Mouse (Mus musculus) CH12.LX (cell line): ENCODE results near the gene Acsl3. TPM values are rescaled to one million over a fixed set of nuclear protein-coding genes. Genes with fewer than 3 reads are reported as not detected.

Source experiments
- DNase-seq: peaks from one replicate; pipeline ENCODE4 v3.0.0-alpha.2; 2013; ENCODE audit errors: extremely low read depth
- H3K27ac ChIP-seq: 2 replicates; pipeline ENCODE4 v1.5.1; 2012; ENCODE audit warnings: low read depth, mild to moderate bottlenecking, control low read depth, moderate library complexity; ENCODE audit not compliant: insufficient read depth
- H3K27me3 ChIP-seq: replicated peaks from 2 replicates; pipeline ENCODE3; 2012; ENCODE audit warnings: inconsistent platforms
- H3K36me3 ChIP-seq, 2 experiments: replicated peaks in 1 of 2; 2 replicates each; pipeline versions ENCODE3 to v1.6.1; 2012; ENCODE audit warnings: inconsistent platforms in 1 of 2, low read length in 1 of 2, mild to moderate bottlenecking in 1 of 2, mixed read lengths in 1 of 2, moderate library complexity in 1 of 2; ENCODE audit not compliant: control insufficient read depth in 1 of 2, insufficient read depth in 1 of 2
- H3K4me1 ChIP-seq, 2 experiments: 2 replicates each; pipeline ENCODE4 v1.6.1; 2012; ENCODE audit warnings: inconsistent platforms in 1 of 2, moderate library complexity in 1 of 2; ENCODE audit not compliant: insufficient read depth in 2 of 2, control insufficient read depth in 1 of 2
- H3K4me2 ChIP-seq: 2 replicates; pipeline ENCODE4 v1.6.1; 2012; ENCODE audit warnings: low read depth, mild to moderate bottlenecking, control low read depth; ENCODE audit not compliant: poor library complexity, insufficient read depth, severe bottlenecking
- H3K4me3 ChIP-seq, 3 experiments: fragments of 150-350 bp in 1 of 3; sonication (generic) in 1 of 3; replicated peaks in 1 of 3; 2 replicates each; pipeline versions ENCODE3 to v1.5.1; 2011 to 2012; ENCODE audit warnings: low read depth in 2 of 3, low read length in 2 of 3, mild to moderate bottlenecking in 2 of 3, moderate library complexity in 2 of 3, control low read depth in 1 of 3, improper control_type of control experiment in 1 of 3, inconsistent platforms in 1 of 3, mixed read lengths in 1 of 3; ENCODE audit not compliant: poor library complexity in 1 of 3
- H3K79me2 ChIP-seq: replicated peaks from 2 replicates; pipeline ENCODE4 v1.6.1; 2012; ENCODE audit warnings: mild to moderate bottlenecking, moderate library complexity; ENCODE audit not compliant: control insufficient read depth, poor library complexity, insufficient read depth, severe bottlenecking; ENCODE audit errors: extremely low read depth
- H3K9ac ChIP-seq: 2 replicates; pipeline ENCODE4 v1.6.1; 2012; ENCODE audit warnings: low read depth, mild to moderate bottlenecking, control low read depth, moderate library complexity; ENCODE audit not compliant: insufficient read depth
- H3K9me3 ChIP-seq: replicated peaks from 2 replicates; pipeline ENCODE3; 2012; ENCODE audit warnings: low read length, inconsistent platforms, mixed read lengths
- BHLHE40 ChIP-seq: IDR thresholded peaks from 2 replicates; pipeline ENCODE4 v1.6.1; 2011; ENCODE audit warnings: mild to moderate bottlenecking, low read depth, low read length, improper control_type of control experiment
- E2F4 ChIP-seq: IDR thresholded peaks from 2 replicates; pipeline ENCODE4 v1.6.1; 2011; ENCODE audit warnings: low read depth, low read length, improper control_type of control experiment; ENCODE audit not compliant: insufficient replicate concordance
- ELF1 ChIP-seq: IDR thresholded peaks from 2 replicates; pipeline ENCODE4 v1.6.1; 2014; ENCODE audit warnings: low read depth, mild to moderate bottlenecking, inconsistent platforms, low read length, improper control_type of control experiment
- EP300 ChIP-seq: IDR thresholded peaks from 2 replicates; pipeline ENCODE4 v1.6.1; 2011; ENCODE audit warnings: low read length, improper control_type of control experiment
- GABPA ChIP-seq: IDR thresholded peaks from 2 replicates; pipeline ENCODE4 v1.6.1; 2012; ENCODE audit warnings: low read depth, low read length, improper control_type of control experiment, inconsistent platforms; ENCODE audit not compliant: insufficient replicate concordance
- MAFK ChIP-seq: IDR thresholded peaks from 2 replicates; pipeline ENCODE4 v1.6.1; 2011; ENCODE audit warnings: low read length, improper control_type of control experiment; ENCODE audit not compliant: insufficient replicate concordance
- MAX ChIP-seq: IDR thresholded peaks from 2 replicates; pipeline ENCODE4 v1.6.1; 2011; ENCODE audit warnings: low read length, improper control_type of control experiment
- MAZ ChIP-seq: IDR thresholded peaks from 2 replicates; pipeline ENCODE4 v1.6.1; 2012; ENCODE audit warnings: low read depth, mild to moderate bottlenecking, inconsistent platforms, low read length, improper control_type of control experiment, moderate library complexity
- MEF2A ChIP-seq: IDR thresholded peaks from 2 replicates; pipeline ENCODE4 v1.6.1; 2014; ENCODE audit warnings: low read depth, mild to moderate bottlenecking, inconsistent platforms, low read length, improper control_type of control experiment, borderline replicate concordance
- MXI1 ChIP-seq: IDR thresholded peaks from 2 replicates; pipeline ENCODE4 v1.6.1; 2011; ENCODE audit warnings: mild to moderate bottlenecking, low read depth, low read length, improper control_type of control experiment
- POLR2AphosphoS2 ChIP-seq: IDR thresholded peaks from 2 replicates; pipeline ENCODE4 v1.6.1; 2011; ENCODE audit warnings: low read depth, low read length, improper control_type of control experiment
- RAD21 ChIP-seq: IDR thresholded peaks from 2 replicates; pipeline ENCODE4 v1.6.1; 2011; ENCODE audit warnings: low read depth, mild to moderate bottlenecking, low read length, improper control_type of control experiment, moderate library complexity
- SIN3A ChIP-seq: IDR thresholded peaks from 2 replicates; pipeline ENCODE4 v1.6.1; 2012; ENCODE audit warnings: low read length, improper control_type of control experiment, inconsistent platforms
- TBP ChIP-seq: conservative IDR thresholded peaks from 2 replicates; pipeline ENCODE4 v1.6.1; 2011; ENCODE audit warnings: low read depth, low read length, improper control_type of control experiment
- USF2 ChIP-seq: conservative IDR thresholded peaks from 2 replicates; pipeline ENCODE4 v1.6.1; 2011; ENCODE audit warnings: low read depth, low read length, improper control_type of control experiment
- ZC3H11A ChIP-seq: IDR thresholded peaks from 2 replicates; pipeline ENCODE4 v1.6.1; 2012; ENCODE audit warnings: low read depth, mild to moderate bottlenecking, inconsistent platforms, low read length, improper control_type of control experiment
- ZNF384 ChIP-seq: IDR thresholded peaks from 2 replicates; pipeline ENCODE4 v1.6.1; 2012; ENCODE audit warnings: low read depth, low read length, improper control_type of control experiment, inconsistent platforms
- dilution Hi-C: fragments of 300-500 bp; cut with MboI; formaldehyde crosslinking; loops from 2 replicates; pipeline ENCODE4 v1.14.3; 2020; ENCODE audit warnings: low sequenced_read_pairs; ENCODE audit not compliant: extremely low pct_unique_long_range_greater_than_20kb, extremely low pct_ligation_motif_present
- in situ Hi-C: fragments of 300-500 bp; cut with MboI; formaldehyde crosslinking; loops from 3 replicates; pipeline ENCODE4 v1.14.3; 2019; ENCODE audit warnings: low sequenced_read_pairs, low pct_ligation_motif_present, low pct_unique_long_range_greater_than_20kb, mixed read lengths
- polyA plus RNA-seq: library from polyadenylated mRNA; unstranded; fragments of >175 nt; gene quantifications from 2 replicates; pipeline ENCODE4 v1.2.1, GENCODE M21; 2012; ENCODE audit warnings: low read depth; ENCODE audit not compliant: insufficient read length
- total RNA-seq, 2 experiments: library from RNA; depleted of rRNA; stranded (reverse); fragments of 300-350 nt in 1 of 2; fragments of >200 nt in 1 of 2; gene quantifications; 2 replicates each; pipeline ENCODE4 v1.2.3; 2012 to 2014

The Acsl3 gene
- total and polyA plus RNA-seq, 3 experiments = 19.0 to 57.5 (median 25.3) TPM

- no peak overlapping the region for H3K9ac ChIP-seq
- in situ Hi-C loops = loop anchor here (25.0 kb wide), 1 partner anchor 957 kb away; no protein-coding TSS in a partner anchor
- no peaks in the 10 kb centered on the region for H3K79me2 ChIP-seq
- H3K9me3 ChIP-seq = no peaks in the 10 kb centered on the region
- no peak for DNase-seq
- H3K4me2 ChIP-seq = no peak overlapping the region
- H3K4me3 ChIP-seq = no peak overlapping the region
- TF ChIP-seq POLR2AphosphoS2 (no peak), MAX (no peak)
- no peaks in the 10 kb centered on the region for H3K4me1 ChIP-seq
- no peaks in the 10 kb centered on the region for H3K27me3 ChIP-seq
- H3K36me3 ChIP-seq = no peaks in the 10 kb centered on the region
- dilution Hi-C loops = no loop called here
- H3K27ac ChIP-seq = no peak overlapping the region
Measured at GRCm38 (mm10) chr1:78730114-78730720, 72.6 kb downstream of the Acsl3 start.

GRCm38 (mm10) chr1:78732290-78732689 is 74.7 kb downstream of the Acsl3 start:
- H3K79me2 ChIP-seq = no peaks in the 10 kb centered on the region
- no peak overlapping the region for H3K4me2 ChIP-seq
- no peak overlapping the region for H3K4me3 ChIP-seq
- no peaks in the 10 kb centered on the region for H3K27me3 ChIP-seq
- no peaks in the 10 kb centered on the region for H3K4me1 ChIP-seq
- in situ Hi-C loops = loop anchor here (25.0 kb wide), 1 partner anchor 955 kb away; no protein-coding TSS in a partner anchor
- TF ChIP-seq ZC3H11A (no peak), MAFK (no peak), EP300 (no peak), MXI1 (no peak), MAZ (no peak), GABPA (no peak)
- no peak for DNase-seq
- H3K36me3 ChIP-seq = no peaks in the 10 kb centered on the region
- dilution Hi-C loops = no loop called here
- no peaks in the 10 kb centered on the region for H3K9me3 ChIP-seq
- no peak overlapping the region for H3K27ac ChIP-seq
- no peak overlapping the region for H3K9ac ChIP-seq

DNA sequence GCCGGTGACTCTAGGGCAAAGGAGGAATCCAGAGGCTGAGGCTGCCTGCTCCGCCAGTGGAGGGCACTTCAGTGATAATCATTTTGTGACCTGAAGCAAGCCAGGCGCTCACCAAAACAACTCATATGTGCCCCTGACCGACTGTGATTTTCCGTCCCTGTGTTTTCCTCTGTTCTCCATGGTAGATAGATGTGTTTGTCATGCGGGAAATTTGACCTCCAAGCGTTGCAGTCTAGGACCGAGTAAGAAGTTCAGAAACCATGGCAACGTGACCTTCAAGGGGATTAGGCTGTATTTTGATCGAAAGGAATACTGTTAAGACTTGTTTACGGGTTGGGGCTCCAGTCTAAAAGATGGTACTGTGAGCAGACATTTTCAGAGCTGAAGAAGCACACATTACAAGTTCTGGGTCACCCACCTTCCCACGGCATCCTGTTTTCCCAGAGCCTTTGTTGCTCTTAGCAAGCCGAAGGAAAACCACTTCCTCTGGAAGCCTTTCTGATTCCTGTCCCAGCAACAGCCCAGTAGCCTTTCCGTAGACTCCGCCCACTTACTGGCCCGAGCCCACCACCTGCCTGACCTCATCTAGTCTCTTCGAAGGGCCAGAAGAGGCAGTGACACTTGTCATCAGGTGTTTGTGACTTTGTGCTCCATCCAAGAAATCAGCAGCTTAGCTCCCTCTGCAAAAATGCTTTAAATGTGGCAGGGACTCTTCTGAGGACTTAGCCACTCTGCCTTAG is 76.8 kb downstream of the Acsl3 start:
- in situ Hi-C loops = loop anchor here (25.0 kb wide), 1 partner anchor 953 kb away; no protein-coding TSS in a partner anchor
- H3K27ac ChIP-seq = no peak overlapping the region
- no peaks in the 10 kb centered on the region for H3K9me3 ChIP-seq
- no peaks in the 10 kb centered on the region for H3K36me3 ChIP-seq
- no peak overlapping the region for H3K4me2 ChIP-seq
- no peak overlapping the region for H3K4me3 ChIP-seq
- dilution Hi-C loops = no loop called here
- no peak for DNase-seq
- H3K4me1 ChIP-seq = no peaks in the 10 kb centered on the region
- no peaks in the 10 kb centered on the region for H3K79me2 ChIP-seq
- TF ChIP-seq MEF2A = no peak
- no peak for TF ChIP-seq ZNF384
- TF ChIP-seq TBP = no peak
- no peak for TF ChIP-seq SIN3A
- TF ChIP-seq BHLHE40 = no peak
- TF ChIP-seq ELF1 = no peak
- TF ChIP-seq USF2 = no peak
- TF ChIP-seq GABPA = no peak
- no peak; the same call in 1 of the 2 replicates for TF ChIP-seq RAD21
- no peak for TF ChIP-seq E2F4
- TF ChIP-seq MXI1 = no peak
- no peak overlapping the region for H3K9ac ChIP-seq
- H3K27me3 ChIP-seq = no peaks in the 10 kb centered on the region
